Mouse (Mus musculus) heart, postnatal 0 days (tissue): Measurements from ENCODE around the gene Igfbp7.

ENCODE experiments used
- CTCF ChIP-seq: IDR thresholded peaks from 2 replicates; pipeline ENCODE4 v1.5.1; 2016; ENCODE audit warnings: antibody characterized with exemption, control low read depth, low read depth
- EP300 ChIP-seq: IDR thresholded peaks from 2 replicates; pipeline ENCODE4 v1.6.1; 2016; ENCODE audit warnings: antibody characterized with exemption, low read depth

DNA sequence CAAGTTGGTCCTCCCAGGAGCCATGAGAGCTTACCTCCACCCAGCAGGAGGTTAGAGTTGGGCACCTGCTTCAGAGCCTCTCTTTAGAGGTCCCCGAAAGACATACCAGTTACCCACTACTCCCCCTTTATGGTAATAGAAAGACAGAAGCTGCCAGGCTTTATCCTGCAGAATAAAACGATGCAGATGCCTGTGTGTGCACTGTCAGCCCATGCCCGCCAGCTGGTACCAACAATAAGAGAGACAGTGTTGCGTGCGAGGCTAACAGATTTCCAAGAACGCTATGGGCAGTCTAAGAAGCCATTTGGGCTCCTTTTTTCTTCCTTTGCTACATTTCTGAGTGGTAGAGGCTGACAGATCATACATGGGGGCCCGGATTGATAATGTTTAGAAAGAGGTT, 41.7 kb upstream of the Igfbp7 start:
- TF ChIP-seq EP300 (no peak), CTCF (no peak)
